Mouse (Mus musculus) spleen, adult 2 months (tissue): ENCODE data around the gene Grid2ip. TPM values are rescaled to one million over a fixed set of nuclear protein-coding genes. Genes with fewer than 3 reads are reported as not detected.

Source experiments
- DNase-seq, 2 experiments: peaks; one replicate each; pipeline versions ENCODE4 v3.0.0 to v3.0.0-alpha.2; 2012 to 2021; ENCODE audit warnings: low spot score in 2 of 2, low read depth in 1 of 2
- H3K27ac ChIP-seq: fragments of 200-500 bp; 2 replicates; pipeline ENCODE4 v1.5.1; 2012; ENCODE audit warnings: low read length, inconsistent platforms; ENCODE audit not compliant: insufficient read depth
- H3K27me3 ChIP-seq: fragments of 200-500 bp; 2 replicates; pipeline ENCODE4 v1.6.1; 2012; ENCODE audit warnings: mild to moderate bottlenecking, moderate library complexity, low read length, inconsistent platforms; ENCODE audit not compliant: control insufficient read depth, insufficient read depth
- H3K36me3 ChIP-seq: fragments of 200-500 bp; 2 replicates; pipeline ENCODE4 v1.6.1; 2012; ENCODE audit warnings: mild to moderate bottlenecking, low read length, inconsistent platforms; ENCODE audit not compliant: control insufficient read depth, insufficient read depth
- H3K4me1 ChIP-seq: fragments of 200-500 bp; 2 replicates; pipeline ENCODE4 v1.6.1; 2011; ENCODE audit warnings: inconsistent platforms; ENCODE audit not compliant: control insufficient read depth, insufficient read depth, insufficient read length
- H3K4me3 ChIP-seq: fragments of 200-500 bp; 2 replicates; pipeline ENCODE4 v1.5.1; 2011; ENCODE audit warnings: mild to moderate bottlenecking, inconsistent platforms; ENCODE audit not compliant: insufficient read depth, insufficient read length; ENCODE audit errors: extremely low read depth
- CTCF ChIP-seq: fragments of 200-500 bp; IDR thresholded peaks from 2 replicates; pipeline ENCODE4 v1.5.1; 2011; ENCODE audit warnings: mild to moderate bottlenecking, inconsistent platforms; ENCODE audit not compliant: insufficient read depth, insufficient read length, insufficient replicate concordance; ENCODE audit errors: extremely low read depth
- POLR2A ChIP-seq: fragments of 200-500 bp; IDR thresholded peaks from 2 replicates; pipeline ENCODE4 v1.6.1; 2011; ENCODE audit warnings: low read depth, low read length, inconsistent platforms
- WGBS: fragments of 180-500 bp; shearing (Covaris S2); methylation state at CpG from one replicate; pipeline ENCODE4 v1.1.7; 2018; 5-methylcytosine and 5-hydroxymethylcytosine counted together
- polyA plus RNA-seq: library from polyadenylated mRNA; depleted of rRNA; stranded (reverse); fragments of >200 nt; gene quantifications from 2 replicates; pipeline ENCODE4 v1.2.3, GENCODE M21; 2012

Grid2ip gene
- polyA plus RNA-seq, 1 experiment, result not detected

GRCm38 (mm10) chr5:143406548-143406947 is 49.4 kb downstream of the Grid2ip start:
- WGBS, result 93% methylated on average over 9 of the region's 9 CpGs
- no peak for DNase-seq
- TF ChIP-seq CTCF (no peak), POLR2A (no peak)
- Histone ChIP-seq H3K27me3 (no peaks in the 10 kb centered on the region), H3K4me3 (no peak overlapping the region), H3K4me1 (peaks cover 4% of the 10 kb centered on the region; the same call in 1 of the 2 replicates), H3K36me3 (no peaks in the 10 kb centered on the region; the same call in 1 of the 2 replicates), H3K27ac (no peak overlapping the region)

- no peak for DNase-seq
- Histone ChIP-seq H3K36me3 (peaks cover 5% of the 10 kb centered on the region), H3K4me3 (no peak overlapping the region), H3K27ac (no peak overlapping the region), H3K4me1 (peaks cover 4% of the 10 kb centered on the region; the same call in 1 of the 2 replicates), H3K27me3 (no peaks in the 10 kb centered on the region)
- no peak for TF ChIP-seq POLR2A
- TF ChIP-seq CTCF, result no peak
- 33% methylated on average over 3 of the region's 3 CpGs for WGBS
Observed at GRCm38 (mm10) chr5:143409239-143409638, 52.1 kb downstream of the Grid2ip start.

DNA sequence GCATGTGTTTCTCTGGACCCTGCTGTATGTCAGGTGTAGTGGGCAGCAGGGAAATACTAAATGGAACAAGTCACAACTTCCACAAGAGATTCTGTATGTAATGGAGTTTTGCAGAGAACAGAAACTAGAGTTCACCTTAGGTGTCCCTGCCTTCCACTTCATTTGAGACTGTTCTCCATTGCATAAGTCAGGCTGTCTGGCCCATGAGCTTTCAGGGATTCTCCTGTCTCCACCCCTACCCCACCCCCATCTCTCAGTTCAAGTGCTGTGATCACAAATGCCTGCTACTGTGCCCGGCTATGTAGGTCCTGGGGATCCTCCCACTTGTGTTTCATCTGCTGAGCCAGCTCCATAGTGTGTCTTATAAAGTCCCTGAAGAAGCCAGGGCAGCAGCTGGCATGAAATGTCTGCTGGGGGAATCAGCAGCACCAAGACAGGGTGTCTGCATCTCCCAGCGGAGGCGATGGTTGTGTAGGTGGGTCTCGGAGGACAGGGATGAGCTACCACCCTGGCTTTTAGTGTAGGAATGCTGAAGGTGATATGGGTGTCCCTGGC is 53.8 kb downstream of the Grid2ip start:
- peaks cover 8% of the 10 kb centered on the region for H3K36me3 ChIP-seq
- TF ChIP-seq POLR2A (no peak), CTCF (no peak)
- peaks cover 4% of the 10 kb centered on the region; the same call in 1 of the 2 replicates for H3K4me1 ChIP-seq
- H3K27me3 ChIP-seq, result no peaks in the 10 kb centered on the region
- no peak overlapping the region for H3K4me3 ChIP-seq
- 96% methylated on average over 4 of the region's 4 CpGs for WGBS
- no peak for DNase-seq
- H3K27ac ChIP-seq, result no peak overlapping the region

GRCm38 (mm10) chr5:143421484-143421883 is 64.3 kb downstream of the Grid2ip start:
- no peak overlapping the region for H3K4me3 ChIP-seq
- 88% methylated on average over 4 of the region's 4 CpGs for WGBS
- no peak for TF ChIP-seq POLR2A
- no peaks in the 10 kb centered on the region for H3K4me1 ChIP-seq
- DNase-seq, result no peak
- H3K36me3 ChIP-seq, result peaks cover 41% of the 10 kb centered on the region
- no peak overlapping the region for H3K27ac ChIP-seq
- no peaks in the 10 kb centered on the region for H3K27me3 ChIP-seq

GRCm38 (mm10) chr5:143422990-143423389 is 65.9 kb downstream of the Grid2ip start:
- WGBS, result 87% methylated on average over 4 of the region's 4 CpGs
- DNase-seq, result no peak
- Histone ChIP-seq H3K4me1 (no peaks in the 10 kb centered on the region), H3K27me3 (no peaks in the 10 kb centered on the region), H3K36me3 (peaks cover 32% of the 10 kb centered on the region), H3K4me3 (no peak overlapping the region), H3K27ac (no peak overlapping the region)
- TF ChIP-seq POLR2A (no peak), CTCF (no peak)

DNA sequence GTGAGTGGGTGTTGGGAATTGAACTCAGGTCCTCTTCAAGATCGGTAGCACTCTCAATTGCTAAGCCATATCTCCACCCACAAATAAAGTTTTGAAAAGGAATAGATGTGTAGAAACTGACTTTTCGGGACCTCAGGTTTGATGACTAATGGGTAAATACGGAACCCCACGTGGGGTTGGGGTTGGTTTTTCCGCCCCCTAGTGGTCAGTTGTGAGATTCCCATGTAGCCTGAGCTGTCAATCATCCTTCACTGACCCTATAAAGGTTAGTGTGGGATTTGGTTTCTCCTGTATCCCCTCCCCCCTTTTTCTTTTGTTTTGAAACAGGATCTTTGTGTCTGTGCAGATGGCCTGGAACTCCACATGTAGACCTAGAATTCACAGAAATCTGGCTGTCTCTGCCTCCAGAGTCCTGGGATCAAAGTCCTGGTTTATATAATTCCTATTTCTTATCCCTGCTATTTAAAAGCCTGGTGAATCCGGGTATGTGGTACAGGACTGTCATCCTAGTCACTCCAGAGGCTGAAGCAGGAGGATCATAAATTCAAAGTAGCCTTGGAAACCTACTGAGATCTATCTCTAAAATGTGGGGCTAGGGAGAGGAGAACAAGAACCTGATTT is 66.9 kb downstream of the Grid2ip start:
- DNase-seq, result peak; percentile 47 to 54
- H3K36me3 ChIP-seq, result peaks cover 23% of the 10 kb centered on the region
- no peaks in the 10 kb centered on the region for H3K4me1 ChIP-seq
- TF ChIP-seq POLR2A, result no peak
- TF ChIP-seq CTCF, result peak; percentile 57; the same call in 1 of the 2 replicates
- H3K4me3 ChIP-seq, result no peak overlapping the region
- no peaks in the 10 kb centered on the region for H3K27me3 ChIP-seq
- WGBS, result 14% methylated on average over 6 of the region's 6 CpGs
- H3K27ac ChIP-seq, result no peak overlapping the region

DNA sequence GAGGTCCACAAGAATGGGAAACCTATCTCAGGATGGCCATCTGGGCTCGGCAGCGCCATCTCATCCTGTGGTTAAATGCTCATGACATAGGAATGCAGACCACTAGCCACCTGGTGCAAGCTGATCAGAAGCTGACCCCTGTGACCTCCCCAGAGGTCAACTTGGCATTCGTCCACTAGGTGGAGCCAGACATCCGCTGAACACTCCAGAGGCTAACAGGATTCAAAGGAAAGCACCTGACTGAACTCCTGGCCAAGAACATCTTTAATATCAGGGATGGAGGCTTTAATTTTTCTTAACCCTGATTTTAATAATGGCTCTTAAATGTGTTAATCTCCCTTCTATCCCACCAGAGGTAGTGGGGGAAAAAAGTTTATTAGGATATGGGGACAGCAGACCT is 77.3 kb downstream of the Grid2ip start:
- peak; percentile 39 to 76 for DNase-seq
- 5% methylated on average over 4 of the region's 4 CpGs for whole genome bisulfite sequencing
- TF ChIP-seq CTCF, result peak; percentile 94; the same call in 1 of the 2 replicates
- no peak for TF ChIP-seq POLR2A

More for the DNA sequence above, 77.3 kb downstream of the Grid2ip start:
- Histone ChIP-seq H3K36me3 (no peaks in the 10 kb centered on the region), H3K27ac (no peak overlapping the region), H3K4me1 (no peaks in the 10 kb centered on the region), H3K4me3 (no peak overlapping the region), H3K27me3 (no peaks in the 10 kb centered on the region)
